Comparison of ENCODE assay signal across 9 mouse cellular contexts in the genomic region with DNA sequence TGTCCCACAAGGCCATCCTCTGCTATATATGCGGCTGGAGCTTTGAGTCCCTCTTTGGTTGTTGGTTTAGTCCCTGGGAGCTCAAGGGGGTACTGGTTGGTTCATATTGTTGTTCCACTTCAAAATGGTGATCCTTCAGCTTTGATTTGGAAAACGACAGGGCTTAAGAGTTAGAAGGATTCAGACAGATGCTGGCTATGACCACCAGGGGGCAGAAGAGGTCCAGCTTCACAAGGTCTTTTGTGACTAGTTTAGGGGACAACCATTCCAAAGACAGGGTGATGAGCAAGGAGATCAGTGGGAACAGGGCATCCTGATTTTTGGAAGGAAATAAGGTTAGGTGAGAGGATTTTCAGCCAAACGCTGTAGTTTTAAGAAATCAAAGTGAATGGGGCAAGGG.
DNase-seq lines count a peak whose midpoint lies in the region; ATAC-seq and TF ChIP-seq lines count a peak whose summit lies in the region.
"Had no signal": no experiment of that assay in that cellular context is flagged by ENCODE, and none has a peak within 500 bp of the region (broad histone marks: within the 10 kb centered on the region; RNA-seq: fewer than 3 reads in every experiment).

No protein-coding gene starts in this region.

- no peak overlapping the region for H3K27ac ChIP-seq in cerebellum, adult 2 months (ENCODE audit: insufficient read depth, low read length)
- H3K27ac ChIP-seq in layer of hippocampus, adult 2 months = no peak overlapping the region
- H3K27ac ChIP-seq: hindbrain, embryonic 15.5 days had no signal

- no peaks in the 10 kb centered on the region for H3K27me3 ChIP-seq in cerebellum, adult 2 months (ENCODE audit: control insufficient read depth, insufficient read depth, low read length)
- H3K27me3 ChIP-seq: hindbrain, embryonic 15.5 days had no signal

- H3K4me1 ChIP-seq in cerebellum, adult 2 months (ENCODE audit: control insufficient read depth, insufficient read depth, low read length) = peaks cover 3% of the 10 kb centered on the region; the same call in 1 of the 2 replicates

- peak; percentile 54; the same call in 1 of the 2 replicates for TF ChIP-seq CTCF in cerebellum, adult 2 months (IDR thresholded peaks at IDR 0.05; ENCODE audit: borderline replicate concordance, insufficient read depth, low read depth, low read length)
- peak; percentile 92 for TF ChIP-seq CTCF in layer of hippocampus, adult 2 months (conservative IDR thresholded peaks at IDR 0.05)

- no peak overlapping the region for H3K4me3 ChIP-seq in cerebellum, adult 2 months (replicated peaks; ENCODE audit: insufficient read depth, low read depth, low read length)
- H3K4me3 ChIP-seq in layer of hippocampus, adult 2 months = no peak overlapping the region
- H3K4me3 ChIP-seq: hindbrain, embryonic 15.5 days had no signal

- TF ChIP-seq POLR2A in cerebellum, adult 2 months (IDR thresholded peaks at IDR 0.05; ENCODE audit: borderline replicate concordance, insufficient read depth, low read length) = no peak

- 28% methylated on average over 3 of the region's 3 CpGs for WGBS in cerebellum, adult 2 months

- DNase-seq in cerebellum, adult 11 months = peak; percentile 27
- DNase-seq in B cell, adult 2 months = peak; percentile 22 to 23
- DNase-seq in cerebellum, adult 2 months = peak; percentile 44 to 50
- peak; percentile 47 to 61 for DNase-seq in frontal cortex, postnatal 14 days (ENCODE audit: low spot score in 2 of 2)
- DNase-seq in layer of hippocampus, adult 2 months (ENCODE audit: low spot score in 2 of 2) = peak; percentile 53 to 83
- peak; percentile 69 for DNase-seq in lung, postnatal 14 days
- peak; percentile 52 for DNase-seq in telencephalon, adult 2 months (ENCODE audit: low read depth, low spot score)

- ATAC-seq in cerebellum, adult (ENCODE audit: insufficient number of reproducible peaks, low FRiP score, low TSS enrichment) = no peak
